Mouse (Mus musculus) frontal cortex, postnatal 14 days (tissue): Measurements from ENCODE around the gene Cacna1a.

Source experiments
- DNase-seq, 2 experiments: peaks; one replicate each; pipeline ENCODE4 v3.0.0; 2022; ENCODE audit warnings: low spot score in 2 of 2

Cacna1a gene

DNA sequence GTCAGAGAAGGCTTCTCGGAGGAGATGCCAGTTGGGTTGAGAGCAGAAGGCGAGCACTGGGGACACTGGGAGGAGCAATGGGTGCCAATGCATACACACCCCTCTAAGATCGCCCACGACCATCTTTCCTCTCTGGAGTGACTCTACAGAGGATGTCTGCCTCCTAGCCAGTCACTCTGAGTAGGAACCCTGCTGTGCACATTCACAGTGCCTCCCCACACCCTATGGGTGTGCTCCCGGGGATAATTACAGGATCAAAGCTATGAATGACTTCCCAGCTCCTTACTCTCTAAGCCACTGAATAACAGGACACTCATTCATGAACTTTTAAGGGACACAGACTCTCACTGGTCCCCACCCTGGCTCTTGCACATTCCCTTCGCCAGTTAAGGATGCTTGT, 151.1 kb downstream of the Cacna1a start:
- DNase-seq, result no peak

DNA sequence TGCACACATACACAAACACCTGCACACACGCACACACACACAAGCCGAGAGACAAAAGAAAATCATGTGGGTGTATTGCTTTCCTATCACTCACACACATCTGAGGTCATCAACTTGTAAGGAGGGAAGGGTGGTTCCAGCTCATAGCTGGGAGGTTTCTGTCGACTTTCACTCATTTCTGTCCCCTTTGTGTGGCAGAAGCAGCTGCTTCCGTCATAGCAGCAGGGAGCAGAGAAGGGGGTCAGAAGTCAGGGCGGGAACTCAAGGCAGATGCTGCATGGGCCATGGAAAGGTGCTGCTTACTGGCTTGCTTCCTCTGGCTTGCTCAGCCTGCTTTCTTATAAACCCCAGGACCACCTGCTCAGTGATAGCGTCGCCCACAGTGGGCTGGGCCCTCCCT, 154.2 kb downstream of the Cacna1a start:
- no peak for DNase-seq

DNA sequence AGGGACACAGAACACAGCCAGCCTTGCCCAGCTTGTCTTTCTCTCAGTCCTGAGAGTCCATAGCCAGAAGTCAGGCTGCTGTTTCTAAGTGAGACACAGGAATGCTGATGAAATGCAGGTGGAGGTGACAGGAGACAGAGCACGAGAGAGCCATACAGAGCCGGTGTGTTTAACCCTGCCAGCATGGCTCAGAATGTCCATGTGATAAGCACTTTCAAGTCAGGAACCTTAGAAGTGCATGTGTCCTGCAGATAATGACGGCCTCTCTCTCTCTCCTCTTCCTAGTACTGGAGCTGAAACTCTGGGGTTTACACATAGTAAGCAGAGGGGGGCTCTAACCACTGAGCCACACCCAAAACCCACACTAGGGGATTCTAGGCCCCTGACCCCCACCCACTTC, 157.3 kb downstream of the Cacna1a start:
- DNase-seq, result no peak

DNA sequence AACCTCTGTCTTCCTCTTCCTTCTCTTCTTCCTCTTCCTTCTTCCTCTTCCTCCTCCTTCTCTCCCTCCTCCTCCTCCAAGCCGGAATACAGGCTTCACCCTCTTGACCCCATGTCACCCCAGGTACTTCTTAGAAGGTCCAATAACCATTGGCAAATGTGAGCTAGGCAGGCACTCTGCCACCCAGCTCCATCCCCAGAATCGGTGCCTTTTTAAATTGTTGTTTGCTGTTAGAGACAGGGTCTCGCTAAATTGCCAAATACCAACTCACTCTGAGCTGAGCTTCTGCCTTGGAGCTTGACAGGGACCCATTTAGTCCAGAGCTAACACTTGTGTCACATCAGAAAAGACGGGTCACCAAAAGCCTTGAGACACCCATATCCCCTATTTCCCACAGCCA, 164.2 kb downstream of the Cacna1a start:
- no peak for DNase-seq

DNA sequence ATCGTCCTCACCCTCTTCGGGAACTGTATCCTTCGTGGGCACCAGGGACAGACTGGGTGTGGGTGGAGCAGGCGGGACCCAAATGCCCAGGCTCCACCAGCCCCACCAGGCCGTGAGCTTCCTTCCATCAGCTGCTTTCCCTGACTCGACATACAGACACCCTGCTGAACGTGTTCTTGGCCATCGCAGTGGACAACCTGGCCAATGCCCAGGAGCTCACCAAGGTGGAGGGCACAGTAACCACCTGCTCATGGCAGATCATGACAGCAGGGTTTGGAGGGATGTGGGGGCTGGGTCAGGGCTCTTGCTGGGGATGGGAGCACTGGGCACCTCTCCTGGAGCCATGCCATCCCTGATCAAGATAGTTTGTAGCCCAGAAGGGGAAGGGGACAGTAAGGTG, 164.9 kb downstream of the Cacna1a start:
- DNase-seq, result no peak

DNA sequence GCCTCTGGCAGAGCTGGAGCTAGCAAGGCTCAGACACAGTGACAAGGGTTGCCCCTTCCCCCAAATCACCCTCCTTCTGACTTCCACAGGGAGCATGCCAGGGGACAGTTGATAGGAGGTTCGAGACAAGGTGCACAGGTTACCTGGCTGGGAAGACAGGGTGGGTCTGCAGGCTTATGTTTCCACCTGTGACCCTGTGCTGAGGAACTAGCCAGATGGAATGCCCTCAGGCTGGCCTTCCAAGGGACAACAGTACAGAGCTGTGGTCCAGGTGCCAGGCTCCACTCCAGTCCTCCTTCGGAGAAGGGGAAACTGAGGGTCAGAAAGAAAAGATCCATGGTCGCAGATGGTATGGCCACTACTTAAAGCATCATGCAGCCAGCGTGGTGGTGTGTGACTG, 165.4 kb downstream of the Cacna1a start:
- no peak for DNase-seq

DNA sequence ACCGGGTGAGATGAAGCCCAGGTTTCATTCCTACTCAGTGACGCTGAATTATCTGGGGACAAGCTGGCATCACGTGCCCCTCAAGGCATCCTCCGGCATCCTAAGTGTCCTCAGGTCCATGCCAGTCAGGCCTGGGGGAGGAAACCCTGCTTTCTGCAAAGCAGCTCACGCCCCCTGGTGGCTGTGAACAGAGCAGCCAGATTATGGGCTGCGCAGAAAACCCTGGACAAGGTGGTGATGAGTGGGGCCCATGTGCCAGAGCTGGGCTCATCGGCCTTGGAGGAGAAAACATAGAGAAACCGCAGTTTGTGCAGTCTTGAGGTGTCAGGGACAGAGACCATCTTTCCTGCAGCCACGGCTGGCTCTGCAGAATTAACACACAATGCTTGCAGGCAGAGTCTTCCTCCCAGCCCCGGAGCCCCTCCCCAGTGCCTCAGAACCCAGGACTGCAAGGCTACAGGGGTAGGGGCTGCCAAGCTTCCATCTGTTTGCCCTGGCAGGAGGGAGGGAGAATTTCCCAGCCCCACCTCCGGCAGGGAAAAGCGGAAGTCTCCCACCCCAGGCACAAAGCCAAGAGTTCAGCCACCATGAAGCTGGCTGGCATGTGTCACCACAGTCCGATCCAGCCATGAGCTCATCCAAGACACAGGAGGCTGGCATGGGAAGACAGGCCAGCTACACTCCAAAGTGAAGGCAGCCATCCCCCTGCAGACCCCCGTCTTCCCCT, 166.2 kb downstream of the Cacna1a start:
- DNase-seq, result peak; percentile 68 to 70

DNA sequence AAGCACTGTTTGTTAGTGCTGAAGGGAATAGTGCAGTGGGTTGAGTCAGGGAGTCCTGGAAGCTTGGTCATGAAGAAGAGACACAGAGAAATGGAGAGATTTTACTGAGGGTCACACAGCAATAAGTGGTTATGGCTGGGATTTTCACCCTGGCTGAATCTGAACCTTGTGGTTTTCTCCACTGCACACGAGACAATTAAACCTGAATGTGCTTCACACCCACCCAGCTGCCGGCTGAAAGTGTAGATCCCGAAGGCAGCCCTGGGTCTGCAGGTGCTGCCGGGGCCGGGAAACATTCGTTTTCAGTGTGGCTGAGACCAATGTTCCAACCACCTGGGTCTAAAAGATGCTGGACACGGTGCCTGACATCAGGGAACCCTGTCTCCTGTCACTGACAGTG, 167.0 kb downstream of the Cacna1a start:
- DNase-seq, result no peak

DNA sequence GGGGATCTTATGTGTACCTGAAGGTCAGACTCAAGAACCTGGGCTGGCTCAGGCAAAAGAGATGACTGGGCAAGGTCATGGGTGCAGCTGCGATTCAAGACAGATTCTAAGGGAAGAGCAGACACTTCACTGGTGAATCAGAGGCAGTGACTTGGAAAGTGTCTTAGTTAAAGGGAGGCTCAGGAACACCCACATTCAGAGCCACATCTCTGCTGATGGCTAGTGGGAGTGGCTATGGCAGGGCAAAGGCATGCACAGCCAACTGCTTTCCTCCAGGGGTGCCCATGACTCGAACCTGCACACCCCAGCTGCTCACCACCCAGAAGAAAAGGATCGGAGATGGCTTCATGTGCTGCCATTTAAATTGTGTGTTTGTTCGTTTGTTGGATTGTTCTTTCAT, 169.7 kb downstream of the Cacna1a start:
- DNase-seq, result no peak

DNA sequence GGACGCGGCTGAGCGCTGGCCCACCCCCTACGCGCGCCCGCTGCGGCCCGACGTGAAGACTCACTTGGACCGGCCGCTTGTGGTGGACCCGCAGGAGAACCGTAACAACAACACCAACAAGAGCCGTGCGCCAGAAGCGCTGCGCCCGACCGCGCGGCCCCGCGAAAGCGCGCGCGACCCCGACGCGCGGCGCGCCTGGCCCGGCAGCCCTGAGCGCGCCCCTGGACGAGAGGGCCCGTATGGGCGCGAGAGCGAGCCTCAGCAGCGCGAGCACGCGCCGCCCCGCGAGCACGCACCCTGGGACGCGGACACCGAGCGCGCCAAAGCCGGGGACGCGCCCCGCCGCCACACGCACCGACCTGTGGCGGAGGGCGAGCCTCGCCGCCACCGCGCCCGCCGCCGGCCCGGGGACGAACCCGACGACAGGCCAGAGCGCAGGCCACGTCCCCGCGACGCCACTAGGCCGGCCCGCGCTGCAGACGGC, 170.9 kb downstream of the Cacna1a start:
- no peak for DNase-seq

DNA sequence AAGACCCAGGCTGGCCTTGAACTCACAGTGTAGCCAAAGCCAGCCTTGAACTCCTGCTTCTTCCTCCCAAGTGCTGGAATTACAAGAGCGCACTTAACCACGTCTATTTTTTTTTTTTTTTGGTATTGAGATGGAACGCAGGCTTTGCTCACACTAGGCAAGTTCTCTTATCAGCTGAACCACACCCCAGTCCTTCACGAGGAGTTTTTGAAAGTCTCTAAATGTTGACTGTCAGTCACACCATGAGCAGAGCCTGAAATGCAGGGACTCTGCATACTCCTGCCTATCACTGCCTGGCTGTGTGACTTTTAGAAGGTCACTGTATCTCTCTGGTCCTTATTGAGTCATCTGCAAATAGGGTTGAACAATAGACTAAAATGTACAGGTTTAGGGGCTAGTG, 173.5 kb downstream of the Cacna1a start:
- DNase-seq, result no peak

DNA sequence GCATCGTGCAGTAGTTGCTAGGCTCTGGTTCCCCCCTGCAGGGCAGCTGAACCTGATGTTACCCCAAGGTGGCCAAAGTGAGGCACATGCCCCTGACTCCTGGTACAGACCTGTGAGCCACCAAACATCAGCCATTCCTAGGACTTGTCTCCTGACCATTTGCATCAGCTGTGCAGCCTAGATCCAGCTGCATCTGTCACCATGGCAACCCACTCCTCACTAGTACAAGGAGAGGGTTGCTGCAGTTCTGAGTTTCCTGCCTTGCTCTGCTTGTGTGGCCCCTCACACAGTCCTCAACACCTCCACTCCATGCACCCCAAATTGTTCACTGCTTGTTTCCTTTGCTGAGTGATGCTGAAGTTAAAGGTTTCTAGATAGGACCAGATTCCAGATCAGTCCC, 175.8 kb downstream of the Cacna1a start:
- DNase-seq, result no peak

DNA sequence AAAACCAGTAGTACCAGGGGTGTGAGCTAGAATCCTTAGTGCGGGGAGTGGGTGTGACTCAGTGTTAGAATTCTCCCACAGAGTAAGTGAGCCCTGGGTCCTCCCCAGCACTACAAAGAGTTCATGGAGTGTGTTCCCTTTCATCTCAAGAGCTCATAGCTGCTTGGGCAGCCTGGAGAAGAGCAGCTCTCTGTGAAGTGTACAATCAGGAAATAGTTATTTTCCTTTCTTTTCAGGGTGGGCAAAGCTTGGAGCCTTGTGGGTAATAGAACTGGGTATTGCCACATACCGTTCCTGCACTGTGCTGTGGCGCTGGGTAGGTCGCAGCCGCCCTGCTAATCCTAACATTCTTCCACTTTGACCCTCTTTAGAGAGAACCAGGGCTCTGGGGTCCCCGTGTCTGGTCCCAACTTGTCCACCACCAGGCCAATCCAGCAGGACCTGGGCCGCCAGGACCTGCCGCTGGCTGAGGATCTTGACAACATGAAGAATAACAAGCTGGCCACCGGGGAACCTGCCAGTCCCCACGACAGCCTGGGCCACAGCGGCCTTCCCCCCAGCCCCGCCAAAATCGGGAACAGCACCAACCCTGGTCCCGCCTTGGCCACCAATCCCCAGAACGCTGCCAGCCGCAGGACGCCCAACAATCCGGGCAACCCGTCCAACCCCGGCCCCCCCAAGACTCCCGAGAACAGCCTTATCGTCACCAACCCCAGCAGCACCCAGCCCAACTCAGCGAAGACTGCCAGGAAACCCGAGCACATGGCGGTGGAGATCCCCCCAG, 177.5 kb downstream of the Cacna1a start:
- no peak for DNase-seq

DNA sequence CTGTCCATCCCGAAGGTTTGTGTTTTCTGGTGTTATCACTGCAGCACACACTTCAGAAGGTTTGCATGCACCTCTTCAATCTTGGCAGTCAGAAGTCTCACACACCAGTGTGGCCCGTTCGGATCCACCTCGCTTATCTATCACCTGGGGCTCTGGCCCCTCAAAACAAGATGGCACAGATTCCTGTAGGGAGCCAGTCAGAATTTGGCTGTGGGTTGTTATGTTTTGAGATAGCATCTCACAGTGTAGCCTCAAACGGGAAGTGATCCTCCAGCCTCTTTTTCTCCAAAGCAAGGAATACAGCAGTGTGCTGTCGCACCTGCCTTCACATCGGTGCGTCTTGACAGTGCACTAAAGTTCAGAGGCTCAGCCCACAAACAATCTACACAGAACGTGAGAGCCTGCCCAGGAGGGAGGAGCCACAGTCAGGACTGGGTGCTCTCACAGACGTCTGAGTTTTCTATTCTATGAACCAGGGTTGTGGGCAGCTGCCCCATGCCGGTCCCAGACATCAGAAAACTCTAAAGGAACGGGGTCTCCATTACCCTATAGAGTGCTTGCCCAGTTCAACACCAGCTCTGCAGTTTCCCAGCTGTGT, 178.7 kb downstream of the Cacna1a start:
- no peak for DNase-seq

DNA sequence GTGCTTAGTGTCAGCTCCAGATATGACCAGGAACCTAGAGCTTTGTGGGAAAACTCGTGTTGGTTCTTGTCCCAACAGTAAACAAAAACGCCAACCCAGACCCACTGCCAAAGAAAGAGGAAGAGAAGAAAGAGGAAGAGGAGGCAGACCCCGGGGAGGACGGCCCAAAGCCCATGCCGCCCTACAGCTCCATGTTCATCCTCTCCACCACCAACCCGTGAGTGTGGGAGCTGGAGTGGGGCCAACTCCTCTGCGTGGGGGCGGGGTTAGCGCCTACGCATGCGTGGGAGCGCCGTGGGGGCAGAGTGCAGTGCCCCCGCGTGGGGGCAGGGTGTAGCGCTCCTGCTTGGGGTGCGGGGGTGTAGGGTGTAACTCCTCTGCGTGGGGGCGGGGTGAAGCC, 179.3 kb downstream of the Cacna1a start:
- no peak for DNase-seq

DNA sequence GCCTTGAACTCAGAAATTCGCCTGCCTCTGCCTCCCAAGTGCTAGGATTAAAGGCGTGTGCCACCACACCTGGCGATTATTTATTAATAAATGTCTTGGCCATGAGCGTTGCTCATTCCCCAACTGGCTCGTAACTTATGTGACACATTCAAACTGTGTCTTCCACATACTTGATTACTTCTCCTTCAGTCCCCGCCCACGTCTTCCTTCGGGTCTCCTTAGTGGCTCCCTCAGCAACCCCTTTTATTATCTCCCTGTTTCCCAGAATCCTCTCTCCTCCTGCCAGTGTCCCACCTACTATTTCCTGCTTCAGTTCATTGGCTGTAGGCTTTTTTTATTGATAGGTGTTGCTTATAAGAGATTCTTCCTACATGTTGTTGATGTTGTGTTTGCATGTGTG, 180.5 kb downstream of the Cacna1a start:
- no peak for DNase-seq

DNA sequence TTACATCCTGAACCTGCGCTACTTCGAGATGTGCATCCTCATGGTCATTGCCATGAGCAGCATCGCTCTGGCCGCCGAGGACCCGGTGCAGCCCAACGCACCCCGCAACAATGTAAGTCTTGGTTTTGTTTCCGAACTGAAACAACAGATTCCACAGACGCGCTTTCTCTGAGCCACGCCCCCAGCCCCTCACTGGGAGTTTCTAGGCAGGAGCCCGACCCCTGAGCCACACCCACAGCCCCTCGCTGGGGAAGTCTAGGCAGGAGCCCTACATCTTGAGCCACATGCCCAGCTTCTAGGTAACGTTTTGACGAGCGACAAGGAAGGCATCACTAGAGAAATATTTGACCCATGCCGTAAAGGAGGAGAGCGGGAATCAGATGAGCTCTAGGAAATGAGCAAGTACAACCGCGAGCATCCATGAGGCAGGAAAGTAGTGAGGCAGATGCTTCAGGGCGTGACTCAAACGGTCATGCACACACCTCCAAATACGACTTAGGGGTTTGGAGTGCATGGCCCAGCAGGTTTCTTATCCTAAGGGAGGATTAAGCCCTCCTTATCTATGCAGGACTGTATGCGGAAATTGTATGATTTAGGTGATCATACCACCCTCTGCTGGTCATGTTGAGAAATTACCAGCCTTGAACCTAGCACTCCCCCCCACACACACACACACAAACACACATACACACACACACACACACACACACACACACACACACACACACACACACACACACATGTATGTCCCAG, 181.9 kb downstream of the Cacna1a start:
- DNase-seq, result no peak

DNA sequence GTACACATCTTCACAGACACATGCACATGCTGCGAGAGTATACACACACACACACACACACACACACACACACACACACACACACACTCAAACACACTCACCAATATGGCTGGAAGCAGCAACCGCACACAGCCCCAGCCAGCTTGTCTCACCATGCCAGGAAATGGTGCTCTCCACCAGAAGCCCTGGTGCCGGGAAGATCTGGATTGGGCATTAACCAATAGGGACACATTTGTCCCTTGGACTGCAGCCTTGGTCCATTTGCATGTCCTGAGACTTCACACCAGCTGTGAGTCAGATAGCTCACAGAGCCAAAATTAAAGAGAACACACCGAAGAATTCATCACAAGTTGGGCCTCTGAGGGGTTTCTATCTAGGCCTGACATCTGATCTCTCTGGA, 189.2 kb downstream of the Cacna1a start:
- DNase-seq, result no peak

DNA sequence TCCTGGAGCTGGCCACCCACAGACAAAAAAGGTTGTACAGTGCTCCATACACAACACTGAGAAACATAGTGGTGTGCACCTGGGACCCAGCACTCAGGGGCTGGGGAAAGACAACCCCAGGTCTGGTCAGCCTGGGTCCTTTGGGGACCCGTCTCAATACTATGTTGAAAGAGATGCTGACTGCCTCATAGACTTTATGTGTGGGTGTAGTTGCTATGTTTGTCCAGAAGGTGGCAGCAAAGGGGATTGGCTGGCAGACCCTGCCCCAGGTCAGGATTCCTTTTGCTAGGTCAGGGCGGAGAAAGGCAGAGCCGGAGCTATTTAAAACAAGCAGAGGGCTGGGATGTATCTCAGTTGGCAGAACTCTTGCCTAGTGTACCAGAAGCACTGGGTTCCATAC, 191.4 kb downstream of the Cacna1a start:
- no peak for DNase-seq

DNA sequence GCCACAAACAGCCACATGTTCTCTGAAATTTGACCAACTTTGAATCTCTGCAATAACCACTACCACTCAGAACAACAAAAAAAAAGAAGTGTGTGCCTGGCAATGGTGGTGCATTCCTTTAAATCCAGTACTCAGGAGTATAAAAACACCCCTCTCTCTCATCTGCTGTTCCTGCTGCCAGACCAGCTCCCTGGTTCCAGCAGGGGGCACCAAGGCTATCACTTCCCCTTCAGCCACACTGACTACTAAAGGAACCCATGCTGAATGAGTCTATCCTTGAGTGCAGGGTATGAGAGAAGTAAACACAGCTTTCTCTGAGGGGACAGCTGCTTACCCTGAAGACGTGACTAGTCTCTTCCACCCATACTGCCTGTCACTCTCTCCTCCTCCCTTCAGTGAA, 197.1 kb downstream of the Cacna1a start:
- no peak for DNase-seq

DNA sequence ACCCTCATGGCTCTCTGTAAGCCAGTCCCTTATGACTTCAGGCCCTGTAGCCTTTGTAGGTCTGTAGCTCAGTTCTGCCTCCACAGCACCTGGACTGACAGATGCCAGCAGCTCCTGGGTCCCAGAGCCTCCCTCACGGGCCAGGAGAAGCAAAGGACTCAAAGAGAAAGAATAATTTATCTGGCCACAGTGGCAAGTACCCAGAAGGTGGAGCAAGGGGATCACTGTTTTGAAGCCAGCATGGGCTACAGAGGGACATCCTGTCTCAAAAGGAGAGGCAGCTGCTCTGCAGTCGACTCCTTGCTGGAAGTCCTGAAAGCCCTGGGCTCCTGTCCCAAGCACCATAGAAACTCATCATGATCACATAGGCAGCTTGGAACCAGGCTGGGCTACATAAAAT, 198.0 kb downstream of the Cacna1a start:
- DNase-seq, result no peak

DNA sequence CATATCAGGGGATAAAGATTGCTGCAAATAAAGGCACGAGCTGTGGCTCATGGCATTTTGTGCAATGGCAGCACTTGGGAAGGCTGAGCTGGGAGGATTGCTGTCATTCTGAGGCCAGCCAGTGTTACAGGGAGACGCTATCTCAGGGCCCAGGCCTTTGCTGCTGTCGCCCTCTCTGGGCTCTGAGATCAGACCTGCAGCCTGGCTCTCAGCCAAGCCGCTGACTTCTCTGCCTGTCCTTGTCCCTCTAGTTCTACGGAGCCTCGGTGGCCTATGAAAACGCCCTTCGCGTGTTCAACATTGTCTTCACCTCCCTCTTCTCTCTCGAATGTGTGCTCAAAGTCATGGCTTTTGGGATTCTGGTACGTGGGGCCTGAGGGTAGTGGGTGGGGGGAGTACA, 200.3 kb downstream of the Cacna1a start:
- DNase-seq, result no peak
